Comparison of ENCODE assay signal across 9 mouse cellular contexts in the genomic region with DNA sequence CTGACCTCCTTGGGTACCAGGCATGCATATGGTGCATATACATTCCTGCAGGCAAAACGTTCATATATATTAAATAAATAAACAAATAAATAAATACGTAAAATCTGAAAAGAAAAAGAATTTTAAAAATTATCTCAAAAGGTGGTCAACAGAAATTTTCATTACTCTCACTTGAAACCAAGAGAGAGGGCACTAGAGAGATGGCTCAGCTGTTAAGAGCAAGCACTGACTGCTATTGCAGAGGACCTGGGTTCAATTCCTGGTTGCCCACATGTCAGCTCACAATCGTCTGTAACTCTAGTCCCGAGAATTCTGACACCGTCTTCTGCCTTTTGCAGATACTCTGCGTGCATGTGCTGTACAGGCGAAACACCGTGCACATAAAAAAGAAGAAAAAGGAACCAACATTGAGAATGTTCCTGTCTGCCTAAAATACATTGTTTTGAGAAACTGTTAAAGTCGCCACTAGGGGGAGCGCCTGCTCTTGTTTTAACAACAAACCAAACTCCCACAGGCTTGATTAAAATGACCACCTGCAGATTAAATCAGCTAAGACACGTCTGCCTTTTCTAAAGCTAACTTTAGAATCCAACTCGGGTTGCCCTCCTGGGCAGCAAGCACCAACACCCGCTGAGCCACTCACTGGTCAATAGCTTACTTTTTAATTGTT. TPM values are rescaled to one million over a fixed set of nuclear protein-coding genes. Genes with fewer than 3 reads are reported as not detected.
DNase-seq lines count a peak whose midpoint lies in the region; ATAC-seq and TF ChIP-seq lines count a peak whose summit lies in the region.
"Had no signal": no experiment of that assay in that cellular context is flagged by ENCODE, and none has a peak within 500 bp of the region (broad histone marks: within the 10 kb centered on the region; RNA-seq: fewer than 3 reads in every experiment).

No protein-coding gene starts in this region.

- no peaks in the 10 kb centered on the region for H3K36me3 ChIP-seq in kidney, adult 2 months (ENCODE audit: control insufficient read depth, insufficient read depth, low read length)
- no peaks in the 10 kb centered on the region for H3K36me3 ChIP-seq in kidney, embryonic 16.5 days (ENCODE audit: insufficient read depth, low read length)
- H3K36me3 ChIP-seq in kidney, postnatal 0 days (ENCODE audit: insufficient read depth, low read length): no peaks in the 10 kb centered on the region
- no peaks in the 10 kb centered on the region for H3K36me3 ChIP-seq in liver, adult 2 months (ENCODE audit: control insufficient read depth, insufficient read depth, low read length)
- H3K36me3 ChIP-seq: embryonic facial prominence, embryonic 13.5 days had no signal

- ATAC-seq in kidney, embryonic 16.5 days (ENCODE audit: low FRiP score, low TSS enrichment): no peak
- ATAC-seq in kidney, postnatal 0 days (replicated peaks; ENCODE audit: low FRiP score, low read depth): no peak

- no peak overlapping the region for H3K4me2 ChIP-seq in kidney, embryonic 16.5 days (replicated peaks; ENCODE audit: low read depth, low read length)
- H3K4me2 ChIP-seq in kidney, postnatal 0 days (ENCODE audit: low read length): no peak overlapping the region
- H3K4me2 ChIP-seq: embryonic facial prominence, embryonic 13.5 days had no signal

- no peak overlapping the region for H3K4me3 ChIP-seq in kidney, adult 2 months (ENCODE audit: insufficient read depth, low read depth, low read length)
- no peak overlapping the region for H3K4me3 ChIP-seq in kidney, embryonic 16.5 days (ENCODE audit: low read length)
- no peak overlapping the region for H3K4me3 ChIP-seq in kidney, postnatal 0 days (replicated peaks; ENCODE audit: low read depth, low read length)
- no peak overlapping the region for H3K4me3 ChIP-seq in liver, adult 2 months (ENCODE audit: insufficient read depth, low read depth, low read length)
- H3K4me3 ChIP-seq: embryonic facial prominence, embryonic 13.5 days had no signal

- H3K9me3 ChIP-seq in kidney, embryonic 16.5 days (ENCODE audit: low read length): no peaks in the 10 kb centered on the region
- H3K9me3 ChIP-seq in kidney, postnatal 0 days (replicated peaks; ENCODE audit: low read length): no peaks in the 10 kb centered on the region
- H3K9me3 ChIP-seq: embryonic facial prominence, embryonic 13.5 days had no signal

- TF ChIP-seq POLR2A in kidney, adult 2 months (IDR thresholded peaks at IDR 0.05; ENCODE audit: low read depth, low read length): no peak
- no peak for TF ChIP-seq POLR2A in liver, adult 2 months (IDR thresholded peaks at IDR 0.05; ENCODE audit: extremely low read depth, insufficient read depth, low read length)

- H3K27ac ChIP-seq in kidney, adult 2 months (ENCODE audit: insufficient read depth, low read depth, low read length): no peak overlapping the region
- no peak overlapping the region for H3K27ac ChIP-seq in kidney, embryonic 16.5 days (ENCODE audit: low read length)
- no peak overlapping the region for H3K27ac ChIP-seq in kidney, postnatal 0 days
- H3K27ac ChIP-seq in liver, adult 2 months (replicated peaks; ENCODE audit: insufficient read depth, low read depth, low read length): no peak overlapping the region
- H3K27ac ChIP-seq: embryonic facial prominence, embryonic 13.5 days had no signal

- H3K27me3 ChIP-seq in kidney, adult 2 months (replicated peaks; ENCODE audit: control insufficient read depth, insufficient read depth, low read length): no peaks in the 10 kb centered on the region
- no peaks in the 10 kb centered on the region for H3K27me3 ChIP-seq in kidney, embryonic 16.5 days (ENCODE audit: insufficient read depth, low read length)
- H3K27me3 ChIP-seq in kidney, postnatal 0 days (ENCODE audit: insufficient read depth, low read length): no peaks in the 10 kb centered on the region
- no peaks in the 10 kb centered on the region for H3K27me3 ChIP-seq in liver, adult 2 months (ENCODE audit: control insufficient read depth, insufficient read depth, low read length)
- H3K27me3 ChIP-seq: embryonic facial prominence, embryonic 13.5 days had no signal

- no peaks in the 10 kb centered on the region; the same call in 1 of the 2 replicates for H3K4me1 ChIP-seq in kidney, adult 2 months (ENCODE audit: control insufficient read depth, insufficient read depth, low read length)
- peaks cover 19% of the 10 kb centered on the region for H3K4me1 ChIP-seq in kidney, embryonic 16.5 days (ENCODE audit: insufficient read depth, low read length)
- H3K4me1 ChIP-seq in kidney, postnatal 0 days (replicated peaks; ENCODE audit: insufficient read depth, low read length): no peaks in the 10 kb centered on the region; the same call in 1 of the 2 replicates
- H3K4me1 ChIP-seq in liver, adult 2 months (ENCODE audit: control insufficient read depth, insufficient read depth, low read length): peaks cover 9% of the 10 kb centered on the region; the same call in 1 of the 2 replicates

- H3K79me2 ChIP-seq in liver, adult 2 months (ENCODE audit: control insufficient read depth, insufficient read depth, low read length): peaks cover 11% of the 10 kb centered on the region; the same call in 1 of the 2 replicates

- WGBS in kidney, adult 2 months: 9% methylated on average over 13 of the region's 13 CpGs
- WGBS in kidney, embryonic 16.5 days: 11% methylated on average over 13 of the region's 13 CpGs
- WGBS in kidney, postnatal 0 days: 14% methylated on average over 13 of the region's 13 CpGs
- WGBS in liver, adult 2 months: 11% methylated on average over 13 of the region's 13 CpGs

- H3K9ac ChIP-seq in kidney, embryonic 16.5 days (replicated peaks; ENCODE audit: low read length): no peak overlapping the region
- no peak overlapping the region for H3K9ac ChIP-seq in kidney, postnatal 0 days (ENCODE audit: low read depth, low read length)
- H3K9ac ChIP-seq in liver, adult 2 months (ENCODE audit: low read depth, low read length): no peak overlapping the region
- H3K9ac ChIP-seq: embryonic facial prominence, embryonic 13.5 days had no signal

- DNase-seq in kidney, adult 2 months: peak; percentile 91
- DNase-seq in c-Kit-positive CD71-positive TER-119-negative erythroid progenitor cells, embryonic 14.5 days (ENCODE audit: low read depth): peak; percentile 79
- peak; percentile 87 to 90 for DNase-seq in frontal cortex, postnatal 25 days (ENCODE audit: low spot score in 2 of 2)
- DNase-seq in kidney, postnatal 0 days (ENCODE audit: low spot score): peak; percentile 95
- DNase-seq in liver, adult 2 months (ENCODE audit: extremely low read depth, low read depth, low spot score): peak; percentile 74
- DNase-seq in ovary, postnatal 10 days (ENCODE audit: low spot score): peak; percentile 68
- peak; percentile 86 for DNase-seq in thymus, postnatal 14 days

- TF ChIP-seq CTCF in kidney, adult 2 months (conservative IDR thresholded peaks at IDR 0.05; ENCODE audit: insufficient read depth, insufficient read length, low read depth, low read length): peak; percentile 23; the same call in 1 of the 2 replicates
- TF ChIP-seq CTCF in kidney, postnatal 0 days (IDR thresholded peaks at IDR 0.05; ENCODE audit: low read depth): peak; percentile 86
- peak; percentile 15; the same call in 1 of the 2 replicates for TF ChIP-seq CTCF in liver, adult 2 months (IDR thresholded peaks at IDR 0.05; ENCODE audit: low read depth, low read length)

RNA-seq across cellular contexts. Expression of a gene that starts 1.9 kb away (rescaled TPM):
- polyA plus RNA-seq in kidney, adult 2 months (2012; rRNA removed): 6.1 and 7.0 TPM in 2 replicates
- polyA plus RNA-seq in kidney, embryonic 16.5 days (2015; fragmentation: Nextera tagmentation; extraction: Ambion mirVana): 39.2 and 42.6 TPM in 2 replicates
- 33.8 and 34.8 TPM in 2 replicates for polyA plus RNA-seq in kidney, postnatal 0 days (2015; fragmentation: Nextera tagmentation; extraction: Ambion mirVana)
- total RNA-seq in liver, adult 2 months (2014; rRNA removed): 5.6 and 5.7 TPM in 2 replicates
- 3.8 and 6.3 TPM in 2 replicates for polyA plus RNA-seq in liver, adult 2 months (2012; rRNA removed)

RNA-seq across cellular contexts. Expression of a gene that starts 15.7 kb away (rescaled TPM):
- polyA plus RNA-seq in kidney, adult 2 months (2012; rRNA removed): 8.2 and 14.6 TPM in 2 replicates
- polyA plus RNA-seq in kidney, embryonic 16.5 days (2015; fragmentation: Nextera tagmentation; extraction: Ambion mirVana): not detected in 2 replicates
- polyA plus RNA-seq in kidney, postnatal 0 days (2015; fragmentation: Nextera tagmentation; extraction: Ambion mirVana): 0.08 and 0.13 TPM in 2 replicates
- 5.3 and 11.9 TPM in 2 replicates for total RNA-seq in liver, adult 2 months (2014; rRNA removed)
- polyA plus RNA-seq in liver, adult 2 months (2012; rRNA removed): 28.2 and 28.8 TPM in 2 replicates
- polyA plus RNA-seq: embryonic facial prominence, embryonic 13.5 days had no signal

RNA-seq across cellular contexts. Expression of a gene that starts 19.4 kb away (rescaled TPM):
- 7.1 and 8.8 TPM in 2 replicates for polyA plus RNA-seq in kidney, adult 2 months (2012; rRNA removed)
- 2.6 and 3.5 TPM in 2 replicates for polyA plus RNA-seq in kidney, embryonic 16.5 days (2015; fragmentation: Nextera tagmentation; extraction: Ambion mirVana)
- polyA plus RNA-seq in kidney, postnatal 0 days (2015; fragmentation: Nextera tagmentation; extraction: Ambion mirVana): 8.0 and 9.2 TPM in 2 replicates
- 8.5 and 8.6 TPM in 2 replicates for total RNA-seq in liver, adult 2 months (2014; rRNA removed)
- polyA plus RNA-seq in liver, adult 2 months (2012; rRNA removed): 1.7 and 1.8 TPM in 2 replicates

RNA-seq across cellular contexts. Expression of a gene that starts 34.2 kb away (rescaled TPM):
- 21.8 and 26.7 TPM in 2 replicates for polyA plus RNA-seq in kidney, adult 2 months (2012; rRNA removed)
- 24.2 and 24.3 TPM in 2 replicates for polyA plus RNA-seq in kidney, embryonic 16.5 days (2015; fragmentation: Nextera tagmentation; extraction: Ambion mirVana)
- 19.4 and 19.7 TPM in 2 replicates for polyA plus RNA-seq in kidney, postnatal 0 days (2015; fragmentation: Nextera tagmentation; extraction: Ambion mirVana)
- 4.4 and 5.0 TPM in 2 replicates for total RNA-seq in liver, adult 2 months (2014; rRNA removed)
- polyA plus RNA-seq in liver, adult 2 months (2012; rRNA removed): 4.8 and 5.2 TPM in 2 replicates

RNA-seq across cellular contexts. Expression of a gene that starts 36.5 kb away (rescaled TPM):
- polyA plus RNA-seq in kidney, adult 2 months (2012; rRNA removed): 10.2 and 16.6 TPM in 2 replicates
- 1.1 TPM in 2 replicates for polyA plus RNA-seq in kidney, embryonic 16.5 days (2015; fragmentation: Nextera tagmentation; extraction: Ambion mirVana)
- polyA plus RNA-seq in kidney, postnatal 0 days (2015; fragmentation: Nextera tagmentation; extraction: Ambion mirVana): 3.4 and 3.8 TPM in 2 replicates
- 1.5 and 2.8 TPM in 2 replicates for total RNA-seq in liver, adult 2 months (2014; rRNA removed)
- polyA plus RNA-seq in liver, adult 2 months (2012; rRNA removed): 6.7 and 13.2 TPM in 2 replicates

Comparison
In these comparisons a context has a peak if more than half of its experiments do, and no peak if none do; other contexts are left out.
1. CTCF ChIP-seq: peak in every context shown above with its lines; median percentile 86 in kidney, postnatal 0 days; 23 in kidney, adult 2 months; 15 in liver, adult 2 months.